Mouse (Mus musculus): ENCODE results near the gene Slitrk6. TPM values are rescaled to one million over a fixed set of nuclear protein-coding genes. Genes with fewer than 3 reads are reported as not detected.

Gene Slitrk6
- total RNA-seq (2023): not detected

GRCm38 (mm10) chr14:110754484-110755307 is at the start of gene Slitrk6:
TSS of gene Slitrk6 (minus strand) at chr14:110755149.

